Mouse (Mus musculus): ENCODE measurements around the gene Lin54. TPM values are rescaled to one million over a fixed set of nuclear protein-coding genes. Genes with fewer than 3 reads are reported as not detected.

Lin54 gene
- 10 to 100 TPM; 14.7 to 19.8 TPM for polyA plus RNA-seq (2017; shearing (Covaris generic))

GRCm38 (mm10) chr5:100500458-100500961 is at the start of gene Lin54:
TSS of gene Lin54 (minus strand) at chr5:100500639.

GRCm38 (mm10) chr5:100518049-100519026 is 17.9 kb upstream of the Lin54 start, which contains the start of gene Cops4:
TSS of gene Cops4 (plus strand) at chr5:100518309.

GRCm38 (mm10) chr5:100415761-100416590 is 84.5 kb downstream of the Lin54 start, which contains the start of gene Sec31a:
TSS of gene Sec31a (minus strand) at chr5:100416234.

Other genes starting within 250 kb of the Lin54 start
- 100 to 1,000 TPM in 1 of 2 experiments, 10 to 100 TPM in 1; 95.2 to 114 TPM for gene Sec31a, start 84.4 kb downstream of the Lin54 start, polyA plus RNA-seq (2017; shearing (Covaris generic))
- 100 to 1,000 TPM; 104 to 110 TPM for gene Cops4, start 17.7 kb upstream of the Lin54 start, polyA plus RNA-seq (2017; shearing (Covaris generic))
- gene Plac8, start 71.6 kb upstream of the Lin54 start, polyA plus RNA-seq (2017; shearing (Covaris generic)) = 1 to 10 TPM; 5.7 to 8.8 TPM
- gene Coq2, start 174.5 kb upstream of the Lin54 start, polyA plus RNA-seq (2017; shearing (Covaris generic)) = 10 to 100 TPM; 37.7 to 40.1 TPM
- gene Hpse, start 219.1 kb upstream of the Lin54 start, polyA plus RNA-seq (2017; shearing (Covaris generic)) = 1 to 10 TPM; 1.2 to 3.9 TPM